Mouse (Mus musculus) kidney, postnatal 14 days (tissue): ENCODE measurements at regions not wholly inside any gene's neighbourhood (a gene's known extent, or its start where the extent isn't known, plus 50 kb on each side); places are given as distances from the start of the nearest gene placed in this dataset.
"Not testable (repeated sequence)": the region's sequence is repeated elsewhere in the genome, so short reads cannot be mapped to it uniquely, and the experiment has no call there.

Experiments
- DNase-seq: peaks from one replicate; pipeline ENCODE4 v3.0.0; 2022; ENCODE audit warnings: mixed read lengths

GRCm38 (mm10) chr19:27694478-27694877 is 264.9 kb upstream of the Pum3 start:
- no peak for DNase-seq

GRCm38 (mm10) chr19:27693706-27694105 is 264.1 kb upstream of the Pum3 start:
- DNase-seq = no peak

DNA sequence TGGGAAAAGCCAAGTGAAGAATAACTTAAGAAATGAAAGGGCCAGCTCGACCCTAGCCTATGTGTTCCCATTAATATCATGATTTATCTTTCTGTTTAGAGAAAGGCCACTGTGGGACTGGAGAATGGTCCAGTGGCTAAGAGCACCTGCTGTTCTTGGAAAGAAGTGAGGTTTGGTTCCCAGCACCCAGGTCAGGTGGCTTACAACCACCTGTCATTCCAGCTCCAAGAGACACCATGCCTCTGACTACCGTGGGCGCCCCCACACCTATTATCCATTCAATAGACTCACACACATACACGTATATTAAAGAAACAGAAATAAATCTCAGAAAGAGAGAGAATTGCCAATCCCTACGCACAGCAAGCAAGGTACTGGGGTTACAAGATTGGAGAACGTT is 263.3 kb upstream of the Pum3 start:
- DNase-seq = no peak

- no peak for DNase-seq
Observed at GRCm38 (mm10) chr19:27683426-27683825, 253.8 kb upstream of the Pum3 start.

- no peak for DNase-seq
Observed at GRCm38 (mm10) chr19:27679427-27679826, 249.8 kb upstream of the Pum3 start.

GRCm38 (mm10) chr19:27672679-27673190 is 243.1 kb upstream of the Pum3 start:
- no peak for DNase-seq

DNA sequence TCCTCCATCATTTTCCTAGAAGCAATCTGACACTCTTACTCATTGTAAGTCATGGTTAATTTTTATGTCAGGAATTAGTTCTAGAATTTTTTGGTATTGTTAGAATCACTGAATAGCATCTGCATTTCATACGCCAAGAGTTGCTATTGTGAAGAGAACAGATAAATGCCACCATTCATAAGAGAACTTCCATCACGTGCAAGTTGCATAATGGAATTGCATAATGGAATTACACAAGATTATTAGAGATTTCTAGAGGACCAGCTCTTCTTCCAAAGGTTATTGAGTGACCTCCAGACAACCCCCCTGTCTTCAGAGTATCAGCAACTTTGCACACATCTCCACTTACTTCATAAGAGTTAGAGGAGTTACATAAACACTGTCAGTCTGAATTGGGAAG is 233.7 kb upstream of the Pum3 start:
- DNase-seq = no peak

DNA sequence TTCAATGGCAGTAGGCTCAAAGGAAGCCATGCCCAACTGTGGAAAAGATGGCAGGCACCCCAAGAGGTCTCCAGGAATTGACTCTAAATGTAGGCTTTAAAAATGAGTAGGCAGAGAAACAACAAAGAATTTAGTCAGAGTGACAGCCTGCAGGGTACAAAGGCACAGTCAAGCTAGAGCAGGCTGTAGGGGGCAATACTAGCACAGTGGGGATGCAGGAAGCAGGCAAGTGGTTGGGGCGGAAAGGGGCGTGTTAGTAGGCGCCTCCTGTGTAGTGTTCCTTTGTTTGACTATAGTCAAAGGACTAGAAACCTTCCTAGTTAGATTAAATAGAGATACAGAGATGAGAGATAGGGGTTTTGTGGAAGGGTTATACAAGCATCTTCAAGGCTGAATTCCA is 211.4 kb upstream of the Pum3 start:
- DNase-seq = no peak

DNA sequence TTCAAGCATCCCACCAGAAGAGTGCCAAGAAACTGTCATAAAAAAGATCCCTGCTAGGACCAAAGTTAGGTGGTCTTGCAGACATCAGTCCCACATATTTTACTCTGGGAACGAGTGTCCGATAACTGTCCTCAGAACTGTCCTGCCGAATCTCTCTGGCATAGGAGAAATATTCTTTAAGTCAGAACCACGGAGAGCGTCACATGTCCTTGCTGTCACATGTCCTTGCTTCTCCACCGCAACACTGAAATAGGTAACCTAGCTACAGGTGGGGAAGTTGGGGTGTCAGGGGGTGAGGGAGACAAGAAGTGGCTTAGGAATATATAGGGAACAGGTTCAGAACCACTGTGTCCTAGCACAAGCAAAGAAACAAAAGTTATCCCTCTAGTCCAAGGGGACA is 203.5 kb upstream of the Pum3 start:
- no peak for DNase-seq

- DNase-seq = no peak
Observed at GRCm38 (mm10) chr19:27627626-27628025, 198.0 kb upstream of the Pum3 start.

DNA sequence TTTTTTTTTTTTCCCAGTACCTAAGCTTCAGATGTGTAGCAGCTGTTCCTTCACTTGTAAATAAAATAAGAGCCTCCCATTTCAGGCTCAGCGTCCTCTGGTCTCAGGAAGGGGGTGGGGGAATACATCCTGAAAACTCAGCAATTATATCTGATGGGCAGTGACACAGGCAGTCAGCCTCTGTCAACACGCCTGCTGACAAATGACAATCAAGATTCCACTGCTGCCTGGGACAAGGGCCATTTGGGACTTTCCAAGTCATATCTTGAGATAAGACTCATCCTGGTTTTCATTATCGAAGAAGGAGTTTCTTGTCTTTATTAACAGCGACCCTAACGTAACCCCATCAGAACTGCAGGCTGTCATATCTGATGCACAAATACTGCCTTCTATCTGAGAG is 187.9 kb upstream of the Pum3 start:
- no peak for DNase-seq

DNA sequence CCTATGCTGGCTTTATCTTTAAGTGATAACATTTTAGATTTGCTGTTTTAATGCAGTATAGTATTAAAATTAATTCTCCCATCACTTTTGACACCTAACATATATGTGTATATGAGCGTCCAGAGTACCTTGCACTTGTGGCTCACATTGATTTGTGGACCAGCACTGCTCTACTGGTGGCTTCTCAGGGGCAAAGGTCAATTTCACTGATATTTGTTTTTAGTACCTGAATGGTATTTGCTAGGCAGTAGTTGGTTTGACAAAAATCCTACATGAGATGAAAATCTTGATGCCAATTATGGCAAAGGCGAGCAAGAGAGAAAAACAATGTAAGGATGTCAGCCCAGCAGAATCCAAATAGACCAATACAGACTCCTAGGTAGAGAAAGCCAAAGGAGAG is 177.3 kb upstream of the Pum3 start:
- DNase-seq = no peak

DNA sequence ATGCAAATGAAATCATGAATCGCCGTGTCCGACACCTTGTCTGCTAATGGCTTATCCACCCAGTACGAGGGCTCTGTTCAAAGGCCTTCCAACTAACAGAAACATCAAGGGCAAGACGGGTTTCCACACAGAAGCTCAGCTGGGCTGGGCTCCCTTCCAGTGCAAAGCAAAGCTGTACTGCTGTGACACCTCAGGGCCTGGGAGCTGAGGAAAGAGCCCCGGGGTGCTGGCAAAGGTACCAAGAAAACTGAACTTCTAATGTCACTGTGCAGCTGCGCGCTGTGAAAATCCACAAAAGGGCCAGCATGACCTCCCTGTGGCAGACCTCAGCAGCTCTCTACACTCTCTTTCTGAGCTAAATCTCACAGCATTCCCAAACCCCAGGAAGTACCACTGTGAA is 173.7 kb upstream of the Pum3 start:
- DNase-seq = no peak

- DNase-seq = no peak
Observed at GRCm38 (mm10) chr19:27601551-27601950, 171.9 kb upstream of the Pum3 start.

DNA sequence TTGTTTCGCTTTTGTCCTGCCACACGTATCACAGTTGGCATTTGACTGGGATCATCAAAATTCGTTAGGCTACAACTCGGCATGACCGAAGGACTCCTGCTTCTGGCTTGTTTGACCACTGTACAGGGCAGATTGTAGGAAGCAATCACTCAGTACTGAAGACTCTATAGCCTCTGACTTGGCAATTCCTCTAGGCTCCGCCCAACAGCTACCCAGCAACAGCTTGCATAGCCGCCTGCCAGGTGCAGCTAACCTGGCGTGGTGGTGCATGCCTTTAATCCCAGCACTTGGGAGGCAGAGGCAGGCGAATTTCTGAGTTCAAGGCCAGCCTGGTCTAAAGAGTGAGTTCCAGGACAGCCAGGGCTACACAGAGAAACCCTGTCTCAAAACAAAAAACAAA is 170.8 kb upstream of the Pum3 start:
- not testable (repeated sequence) for DNase-seq

GRCm38 (mm10) chr19:27599639-27600308 is 170.1 kb upstream of the Pum3 start:
- no peak for DNase-seq

- DNase-seq = no peak
Observed at GRCm38 (mm10) chr19:27598350-27598749, 168.7 kb upstream of the Pum3 start.

DNA sequence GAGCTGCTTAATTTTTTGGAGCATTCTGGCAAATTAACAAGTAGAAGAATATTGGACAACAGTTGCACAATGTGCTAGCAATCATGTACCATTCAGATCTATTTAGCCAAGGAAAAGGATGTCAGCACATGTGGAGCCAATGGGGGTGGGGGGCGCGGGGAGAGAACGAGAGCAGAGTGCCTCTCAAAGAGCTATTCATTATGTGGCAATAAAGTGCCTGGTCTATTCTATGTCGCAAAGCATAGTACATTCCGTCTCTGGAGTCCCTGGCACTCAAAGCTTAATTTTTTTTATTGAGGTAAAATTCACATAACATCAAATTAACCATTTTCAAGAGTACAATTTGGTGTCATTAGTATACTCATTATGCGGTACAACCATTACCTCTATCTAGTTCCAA is 155.9 kb upstream of the Pum3 start:
- no peak for DNase-seq

GRCm38 (mm10) chr19:27582111-27582500 is 152.5 kb upstream of the Pum3 start:
- no peak for DNase-seq

DNA sequence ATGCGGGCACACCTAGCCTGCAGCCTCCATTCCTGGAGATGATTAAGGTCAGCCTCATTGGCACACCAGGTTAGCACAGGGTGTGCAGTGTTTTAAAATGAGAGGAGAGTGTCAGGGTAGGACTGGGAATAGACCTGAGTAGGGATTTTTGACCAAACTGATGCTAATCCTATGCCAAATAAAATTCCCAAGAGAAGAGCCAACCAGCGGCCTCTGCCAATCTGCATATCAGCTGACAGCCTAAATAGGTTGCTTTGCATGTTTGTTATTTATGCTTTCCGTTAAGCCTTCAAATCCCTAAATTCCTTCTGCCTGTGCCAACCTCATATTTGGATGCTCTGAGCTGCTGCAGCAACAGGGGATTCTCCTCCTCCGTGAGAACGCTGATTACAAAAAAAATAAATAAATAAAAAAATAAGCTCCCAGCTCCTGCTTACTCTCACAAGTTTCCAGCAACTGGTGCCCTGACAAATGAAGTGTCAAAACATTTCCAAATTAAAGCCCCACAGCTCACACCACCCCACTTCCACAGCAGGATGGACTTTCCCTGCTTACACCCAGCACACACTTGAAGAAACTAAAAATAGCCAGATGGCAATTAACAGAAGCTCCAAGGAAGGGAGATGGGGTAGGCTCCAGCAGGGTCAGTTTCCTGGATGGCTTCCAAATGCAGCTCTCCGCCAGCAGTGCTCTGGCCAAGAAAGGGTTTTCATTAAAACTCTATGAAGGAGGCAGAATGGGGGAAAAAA is 151.9 kb upstream of the Pum3 start:
- peak; percentile 12 for DNase-seq

DNA sequence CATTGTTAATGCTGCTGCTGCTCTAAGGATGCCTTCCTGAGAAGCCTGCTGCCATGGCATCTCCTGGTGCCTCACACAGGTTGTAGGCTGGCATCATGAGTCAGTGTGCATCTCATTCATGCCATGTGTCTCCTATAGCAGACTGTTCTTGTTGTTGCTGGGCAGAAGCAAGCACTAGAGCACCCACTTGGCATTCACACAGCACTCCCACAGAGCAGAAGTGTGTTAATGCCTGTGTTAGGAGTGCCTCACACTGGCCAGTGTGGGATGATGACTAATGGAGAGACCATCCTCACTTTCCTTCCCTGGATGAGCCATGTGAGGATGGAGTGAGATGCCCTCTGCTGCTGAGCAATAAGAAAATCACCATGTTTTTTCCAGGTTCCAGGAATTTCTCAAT is 146.9 kb upstream of the Pum3 start:
- no peak for DNase-seq

DNA sequence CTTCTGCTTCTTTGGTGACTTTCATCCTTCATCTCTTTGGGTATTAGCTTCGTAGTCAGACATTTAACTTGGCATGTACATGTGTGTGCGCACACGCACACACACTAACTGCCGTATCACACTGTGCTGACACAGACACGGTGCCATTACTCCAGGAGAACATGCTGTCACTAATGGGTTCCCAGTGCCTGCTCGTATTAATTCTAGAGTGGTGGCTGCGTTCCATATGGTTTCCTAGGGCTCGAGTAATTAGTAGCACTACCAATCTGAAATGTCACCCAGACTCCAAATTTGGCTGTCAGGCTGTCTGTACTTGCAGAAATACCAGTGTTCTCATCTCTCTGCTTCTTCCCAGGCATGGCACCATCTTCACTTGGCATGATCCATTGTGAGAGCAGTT is 137.3 kb upstream of the Pum3 start:
- no peak for DNase-seq

- DNase-seq = no peak
Observed at GRCm38 (mm10) chr19:27566060-27566459, 136.4 kb upstream of the Pum3 start.

GRCm38 (mm10) chr19:27564086-27564485 is 134.5 kb upstream of the Pum3 start:
- no peak for DNase-seq

GRCm38 (mm10) chr19:27563592-27563991 is 134.0 kb upstream of the Pum3 start:
- no peak for DNase-seq
